20 mouse cellular contexts compared by ENCODE assay signal in the genomic region with DNA sequence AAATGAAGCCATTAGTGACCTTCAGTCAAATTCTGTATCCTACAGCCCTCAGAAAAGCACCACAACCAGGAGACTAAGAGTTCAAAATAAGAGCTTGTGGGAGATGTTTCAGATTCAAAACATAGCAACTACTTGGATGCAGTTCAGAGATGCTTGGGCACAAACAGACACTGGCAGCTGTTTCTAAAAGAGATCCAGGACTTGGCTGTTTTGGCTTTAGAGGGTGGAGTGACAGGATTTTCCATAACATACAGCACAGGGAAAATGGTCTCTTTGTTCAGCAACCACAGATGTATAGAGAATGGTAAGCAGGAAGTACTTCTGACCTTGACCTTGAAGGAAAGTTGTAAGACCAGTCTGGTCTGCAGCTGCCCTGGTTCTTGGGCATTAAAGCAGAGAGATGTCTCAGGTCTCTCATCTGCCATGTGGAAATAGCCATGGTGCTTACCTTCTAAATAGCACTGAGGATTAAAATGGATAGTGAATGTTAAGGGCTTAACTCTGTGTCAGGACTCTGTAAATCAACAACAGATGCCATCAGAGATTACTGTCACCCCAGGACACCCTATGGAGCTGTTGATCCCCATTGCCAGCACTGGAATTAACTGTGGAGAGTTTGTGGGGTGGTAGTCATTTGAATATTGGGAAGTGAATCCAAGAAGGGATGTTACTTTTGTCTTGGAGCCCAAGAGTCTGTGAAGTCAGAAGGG.
DNase-seq lines count a peak whose midpoint lies in the region; ATAC-seq lines count a peak whose summit lies in the region.
"Had no signal": no experiment of that assay in that cellular context is flagged by ENCODE, and none has a peak within 500 bp of the region (broad histone marks: within the 10 kb centered on the region; RNA-seq: fewer than 3 reads in every experiment).

No protein-coding gene starts in this region.

- intact Hi-C loops in left cerebral cortex, postnatal 4 days (cut with DNase I): no loop called here

- no peak overlapping the region for H3K4me3 ChIP-seq in liver, embryonic 12.5 days
- H3K4me3 ChIP-seq: embryonic facial prominence, embryonic 15.5 days; heart, embryonic 15.5 days; neural tube, embryonic 13.5 days had no signal

- no peaks in the 10 kb centered on the region for H3K9me3 ChIP-seq in liver, embryonic 12.5 days (replicated peaks)
- H3K9me3 ChIP-seq: embryonic facial prominence, embryonic 15.5 days; heart, embryonic 15.5 days; neural tube, embryonic 13.5 days had no signal

- H3K9ac ChIP-seq in liver, embryonic 12.5 days: no peak overlapping the region
- H3K9ac ChIP-seq: embryonic facial prominence, embryonic 15.5 days; heart, embryonic 15.5 days; lung, embryonic 14.5 days; neural tube, embryonic 13.5 days had no signal

- H3K4me1 ChIP-seq in liver, embryonic 12.5 days: no peaks in the 10 kb centered on the region
- H3K4me1 ChIP-seq: embryonic facial prominence, embryonic 15.5 days; heart, embryonic 15.5 days; neural tube, embryonic 13.5 days had no signal

- no peak overlapping the region for H3K4me2 ChIP-seq in liver, embryonic 12.5 days
- H3K4me2 ChIP-seq: embryonic facial prominence, embryonic 15.5 days; heart, embryonic 15.5 days; liver, embryonic 11.5 days; lung, embryonic 14.5 days; neural tube, embryonic 13.5 days had no signal

- peak; percentile 14 for DNase-seq in embryo, embryonic 10 days (ENCODE audit: low spot score)
- no peak for DNase-seq in embryo, embryonic 9.5 days (ENCODE audit: extremely low spot score)
- DNase-seq in left cerebral cortex, adult 11 months (ENCODE audit: low spot score): peak; percentile 13
- no peak for DNase-seq in left cerebral cortex, postnatal 4 days
- peak; percentile 20 to 35 for DNase-seq in right cerebral cortex, postnatal 10 days (ENCODE audit: low spot score in 2 of 2)
- no peak for DNase-seq in right cerebral cortex, postnatal 4 days
- DNase-seq: adrenal gland, postnatal 25 days; cerebellum, adult 18-20 months; heart, postnatal 4 days; kidney, adult 18-20 months; lung, embryonic 14.5 days; lung, postnatal 36 days; thymus, postnatal 36 days had no signal

- ATAC-seq in liver, embryonic 12.5 days: no peak

- H3K36me3 ChIP-seq in liver, embryonic 12.5 days: no peaks in the 10 kb centered on the region
- H3K36me3 ChIP-seq: embryonic facial prominence, embryonic 15.5 days; heart, embryonic 15.5 days; neural tube, embryonic 13.5 days had no signal

- H3K27me3 ChIP-seq in liver, embryonic 12.5 days (replicated peaks): no peaks in the 10 kb centered on the region
- H3K27me3 ChIP-seq: CH12.LX; embryonic facial prominence, embryonic 15.5 days; heart, embryonic 15.5 days; neural tube, embryonic 13.5 days had no signal

- H3K27ac ChIP-seq in liver, embryonic 12.5 days: no peak overlapping the region
- H3K27ac ChIP-seq: embryonic facial prominence, embryonic 15.5 days; heart, embryonic 15.5 days; kidney, postnatal 0 days; neural tube, embryonic 13.5 days had no signal

Comparison
In these comparisons a context has a peak if more than half of its experiments do, and no peak if none do; other contexts are left out.
1. DNase-seq: peak in embryo, embryonic 10 days (single experiment), left cerebral cortex, adult 11 months (single experiment) and right cerebral cortex, postnatal 10 days (2 of 2); none in embryo, embryonic 9.5 days (single experiment), left cerebral cortex, postnatal 4 days (single experiment) and right cerebral cortex, postnatal 4 days (single experiment).